Mouse (Mus musculus) liver, adult 2 months (tissue): ENCODE results near the gene Gart.

Experiments
- CTCF ChIP-seq: fragments of 200-500 bp; IDR thresholded peaks from 2 replicates; pipeline ENCODE4 v1.5.1; 2011; ENCODE audit warnings: low read depth, low read length, control low read depth
- POLR2A ChIP-seq: fragments of 200-500 bp; IDR thresholded peaks from 2 replicates; pipeline ENCODE4 v1.6.1; 2011; ENCODE audit warnings: low read length, control low read depth; ENCODE audit not compliant: insufficient read depth; ENCODE audit errors: extremely low read depth

- TF ChIP-seq CTCF (no peak), POLR2A (no peak)
These were observed 653 bp downstream of the Gart start for GRCm38 (mm10) chr16:91645995-91646602.
